8 mouse cellular contexts compared by ENCODE assay signal in genomic region chr10:80162716-80163299, GRCm38 (mm10). TPM values are rescaled to one million over a fixed set of nuclear protein-coding genes. Genes with fewer than 3 reads are reported as not detected.
DNase-seq lines count a peak whose midpoint lies in the region; ATAC-seq and TF ChIP-seq lines count a peak whose summit lies in the region.

No protein-coding gene starts in this region.

- H3K9me3 ChIP-seq in forebrain, embryonic 13.5 days (replicated peaks), result no peaks in the 10 kb centered on the region
- H3K9me3 ChIP-seq in forebrain, embryonic 14.5 days (replicated peaks; ENCODE audit: control insufficient read depth, low read length), result no peaks in the 10 kb centered on the region
- H3K9me3 ChIP-seq in lung, postnatal 0 days (ENCODE audit: low read length), result no peaks in the 10 kb centered on the region
- no peaks in the 10 kb centered on the region for H3K9me3 ChIP-seq in heart, embryonic 14.5 days (ENCODE audit: control insufficient read depth, low read length)

- no peak for TF ChIP-seq EP300 in lung, postnatal 0 days (IDR thresholded peaks at IDR 0.05)

- H3K36me3 ChIP-seq in forebrain, embryonic 13.5 days (ENCODE audit: poor library complexity, severe bottlenecking), result peaks cover 9% of the 10 kb centered on the region
- H3K36me3 ChIP-seq in forebrain, embryonic 14.5 days (ENCODE audit: control insufficient read depth, insufficient read depth, low read length), result peaks cover 9% of the 10 kb centered on the region; the same call in 1 of the 2 replicates
- H3K36me3 ChIP-seq in lung, postnatal 0 days (ENCODE audit: insufficient read depth, low read length), result no peaks in the 10 kb centered on the region
- H3K36me3 ChIP-seq in heart, embryonic 14.5 days (ENCODE audit: control insufficient read depth, insufficient read depth, low read length), result no peaks in the 10 kb centered on the region
- H3K36me3 ChIP-seq in myocyte (ENCODE audit: control insufficient read depth, insufficient read depth), result no peaks in the 10 kb centered on the region

- H3K4me2 ChIP-seq in forebrain, embryonic 13.5 days, result no peak overlapping the region
- H3K4me2 ChIP-seq in forebrain, embryonic 14.5 days (ENCODE audit: low read length), result no peak overlapping the region
- no peak overlapping the region for H3K4me2 ChIP-seq in lung, postnatal 0 days (replicated peaks; ENCODE audit: low read depth, low read length)
- no peak overlapping the region for H3K4me2 ChIP-seq in heart, embryonic 14.5 days (ENCODE audit: low read length)
- H3K4me2 ChIP-seq in myocyte (ENCODE audit: low read depth), result peak overlapping the region; percentile 100

- no peak for TF ChIP-seq CTCF in lung, postnatal 0 days (IDR thresholded peaks at IDR 0.05)

- no peak for DNase-seq in forebrain, embryonic 14.5 days (ENCODE audit: low spot score)
- DNase-seq in lung, postnatal 0 days (ENCODE audit: low spot score), result no peak
- DNase-seq in lung, postnatal 25 days (ENCODE audit: low spot score), result no peak
- no peak for DNase-seq in layer of hippocampus, postnatal 36 days
- DNase-seq in urinary bladder, adult 18-20 months (ENCODE audit: low spot score in 2 of 2), result no peak

- no peak overlapping the region for H3ac ChIP-seq in myocyte (ENCODE audit: control insufficient read depth, insufficient read length)

- H3K79me2 ChIP-seq in myocyte (ENCODE audit: control insufficient read depth, insufficient read depth), result no peaks in the 10 kb centered on the region

- peak overlapping the region; percentile 21 for H3K9ac ChIP-seq in forebrain, embryonic 13.5 days
- no peak overlapping the region for H3K9ac ChIP-seq in forebrain, embryonic 14.5 days (ENCODE audit: low read length)
- H3K9ac ChIP-seq in lung, postnatal 0 days (replicated peaks; ENCODE audit: low read depth), result no peak overlapping the region
- H3K9ac ChIP-seq in heart, embryonic 14.5 days (ENCODE audit: low read length), result peak overlapping the region; percentile 76; the same call in 1 of the 2 replicates

- no peak for ATAC-seq in forebrain, embryonic 13.5 days
- no peak for ATAC-seq in forebrain, embryonic 14.5 days
- no peak for ATAC-seq in lung, postnatal 0 days
- no peak for ATAC-seq in heart, embryonic 14.5 days (ENCODE audit: insufficient number of reproducible peaks, insufficient read depth, low FRiP score, low read depth)

- peak; percentile 22 for TF ChIP-seq POLR2A in myocyte (IDR thresholded peaks at IDR 0.05; ENCODE audit: insufficient read length, low read depth)

- no peak overlapping the region for H3K4me3 ChIP-seq in forebrain, embryonic 13.5 days
- no peak overlapping the region for H3K4me3 ChIP-seq in forebrain, embryonic 14.5 days (ENCODE audit: low read depth, low read length)
- H3K4me3 ChIP-seq in lung, postnatal 0 days (ENCODE audit: low read depth, low read length), result no peak overlapping the region
- no peak overlapping the region for H3K4me3 ChIP-seq in heart, embryonic 14.5 days (ENCODE audit: control insufficient read depth in 1 of 2, insufficient read depth in 1 of 2, low read depth in 1 of 2, low read length in 2 of 2)
- H3K4me3 ChIP-seq in myocyte, result peak overlapping the region; percentile 20

- H3K4me1 ChIP-seq in forebrain, embryonic 13.5 days, result peaks cover 65% of the 10 kb centered on the region
- peaks cover 30% of the 10 kb centered on the region for H3K4me1 ChIP-seq in forebrain, embryonic 14.5 days (ENCODE audit: control insufficient read depth, insufficient read depth, low read length)
- H3K4me1 ChIP-seq in lung, postnatal 0 days (ENCODE audit: insufficient read depth, low read depth, low read length), result peaks cover 55% of the 10 kb centered on the region
- H3K4me1 ChIP-seq in heart, embryonic 14.5 days (ENCODE audit: control insufficient read depth in 2 of 2, insufficient read depth in 2 of 2, low read length in 2 of 2), result peaks cover 59 to 84% of the 10 kb centered on the region in 2 experiments

- no peak overlapping the region for H3K27ac ChIP-seq in forebrain, embryonic 13.5 days
- H3K27ac ChIP-seq in forebrain, embryonic 14.5 days (ENCODE audit: low read depth, low read length), result no peak overlapping the region
- H3K27ac ChIP-seq in lung, postnatal 0 days (ENCODE audit: low read length), result peak overlapping the region; percentile 98
- H3K27ac ChIP-seq in heart, embryonic 14.5 days (replicated peaks in 1 of 2; ENCODE audit: control insufficient read depth in 1 of 2, insufficient read depth in 1 of 2, low read depth in 2 of 2, low read length in 2 of 2), result peak overlapping the region in 1 of 2 experiments; percentile 99; a peak in 2 of 4 replicates

- H3K27me3 ChIP-seq in forebrain, embryonic 13.5 days, result no peaks in the 10 kb centered on the region
- H3K27me3 ChIP-seq in forebrain, embryonic 14.5 days (replicated peaks; ENCODE audit: control insufficient read depth, insufficient read depth, low read length), result no peaks in the 10 kb centered on the region
- no peaks in the 10 kb centered on the region for H3K27me3 ChIP-seq in lung, postnatal 0 days (replicated peaks; ENCODE audit: insufficient read depth, low read length)
- no peaks in the 10 kb centered on the region for H3K27me3 ChIP-seq in heart, embryonic 14.5 days (ENCODE audit: control insufficient read depth, insufficient read depth, low read length)
- H3K27me3 ChIP-seq in myocyte (ENCODE audit: control insufficient read depth, insufficient read depth, insufficient read length), result no peaks in the 10 kb centered on the region

- WGBS in forebrain, embryonic 13.5 days, result 86% methylated on average over 6 of the region's 6 CpGs
- WGBS in forebrain, embryonic 14.5 days, result 87% methylated on average over 6 of the region's 6 CpGs
- WGBS in lung, postnatal 0 days, result 75% methylated on average over 6 of the region's 6 CpGs
- WGBS in heart, embryonic 14.5 days, result 74% methylated on average over 6 of the region's 6 CpGs

TF ChIP-seq in myocyte, 11 proteins besides CTCF, POLR2A, EP300 and RAD21 (continues in another document):
- TF ChIP-seq REST (IDR thresholded peaks at IDR 0.05; ENCODE audit: insufficient read depth, insufficient read length) (no peak), SRF (IDR thresholded peaks at IDR 0.05; ENCODE audit: control insufficient read depth, insufficient read length, low read depth) (peak; percentile 68), MYOD1 (IDR thresholded peaks at IDR 0.05; ENCODE audit: control insufficient read depth in 1 of 3, insufficient read length in 2 of 3, low read depth in 2 of 3) (peak; percentile 26 to 100 (median 99)), MYOG (IDR thresholded peaks at IDR 0.05; ENCODE audit: control insufficient read depth in 1 of 3, insufficient read depth in 1 of 3, insufficient read length in 2 of 3, low read depth in 2 of 3) (peak; percentile 92 to 100 (median 100)), E2F4 (IDR thresholded peaks at IDR 0.05; ENCODE audit: insufficient read depth) (no peak), MAX (IDR thresholded peaks at IDR 0.05; ENCODE audit: low read depth) (no peak), TCF12 (IDR thresholded peaks at IDR 0.05; ENCODE audit: insufficient read depth, poor library complexity, severe bottlenecking) (peak; percentile 99), CEBPB (IDR thresholded peaks at IDR 0.05; ENCODE audit: insufficient read depth, poor library complexity, severe bottlenecking) (peak; percentile 72; the same call in 1 of the 2 replicates), TCF3 (IDR thresholded peaks at IDR 0.05; ENCODE audit: insufficient read length, low read depth) (peak; percentile 100), USF1 (IDR thresholded peaks at IDR 0.05; ENCODE audit: low read depth) (peak; percentile 18)

RNA-seq across cellular contexts. Expression of gene Cirbp, which starts 3.0 kb away (rescaled TPM):
- polyA plus RNA-seq in forebrain, embryonic 13.5 days (2015; fragmentation: Nextera tagmentation; extraction: Ambion mirVana), result 274 and 308 TPM in 2 replicates
- 239 and 266 TPM in 2 replicates for polyA plus RNA-seq in forebrain, embryonic 14.5 days (2014; fragmentation: Nextera tagmentation; extraction: Ambion mirVana)
- 203 and 305 TPM in 2 replicates for polyA plus RNA-seq in lung, postnatal 0 days (2015; fragmentation: Nextera tagmentation; extraction: Ambion mirVana)
- polyA plus RNA-seq in heart, embryonic 14.5 days (2014; fragmentation: Nextera tagmentation; extraction: Ambion mirVana), result 79.4 and 80.7 TPM in 2 replicates
- polyA plus RNA-seq in myocyte (2012; fragmentation: generic; extraction: Trizol), result 54.2 TPM
- total RNA-seq in layer of hippocampus, postnatal 36 days (2021), result 10 to 100 TPM; 58.5 to 63.4 TPM

RNA-seq across cellular contexts. Expression of gene 1600002K03Rik, which starts 9.9 kb away (rescaled TPM):
- polyA plus RNA-seq in forebrain, embryonic 13.5 days (2015; fragmentation: Nextera tagmentation; extraction: Ambion mirVana), result 12.2 and 12.6 TPM in 2 replicates
- polyA plus RNA-seq in forebrain, embryonic 14.5 days (2014; fragmentation: Nextera tagmentation; extraction: Ambion mirVana), result 7.2 and 9.0 TPM in 2 replicates
- 10.4 and 11.7 TPM in 2 replicates for polyA plus RNA-seq in lung, postnatal 0 days (2015; fragmentation: Nextera tagmentation; extraction: Ambion mirVana)
- polyA plus RNA-seq in heart, embryonic 14.5 days (2014; fragmentation: Nextera tagmentation; extraction: Ambion mirVana), result 7.7 and 11.1 TPM in 2 replicates
- 23.5 TPM for polyA plus RNA-seq in myocyte (2012; fragmentation: generic; extraction: Trizol)
- 1 to 10 TPM; 6.4 to 6.9 TPM for total RNA-seq in layer of hippocampus, postnatal 36 days (2021)

RNA-seq across cellular contexts. Expression of gene Midn, which starts 14.7 kb away (rescaled TPM):
- polyA plus RNA-seq in forebrain, embryonic 13.5 days (2015; fragmentation: Nextera tagmentation; extraction: Ambion mirVana), result 35.1 and 37.9 TPM in 2 replicates
- 67.0 and 73.6 TPM in 2 replicates for polyA plus RNA-seq in forebrain, embryonic 14.5 days (2014; fragmentation: Nextera tagmentation; extraction: Ambion mirVana)
- polyA plus RNA-seq in lung, postnatal 0 days (2015; fragmentation: Nextera tagmentation; extraction: Ambion mirVana), result 13.2 and 14.2 TPM in 2 replicates
- 21.2 and 25.8 TPM in 2 replicates for polyA plus RNA-seq in heart, embryonic 14.5 days (2014; fragmentation: Nextera tagmentation; extraction: Ambion mirVana)
- 131 TPM for polyA plus RNA-seq in myocyte (2012; fragmentation: generic; extraction: Trizol)
- 10 to 100 TPM; 58.9 to 62.6 TPM for total RNA-seq in layer of hippocampus, postnatal 36 days (2021)

RNA-seq across cellular contexts. Expression of gene Efna2, which starts 16.5 kb away (rescaled TPM):
- 17.7 and 19.5 TPM in 2 replicates for polyA plus RNA-seq in forebrain, embryonic 13.5 days (2015; fragmentation: Nextera tagmentation; extraction: Ambion mirVana)
- 14.5 and 20.6 TPM in 2 replicates for polyA plus RNA-seq in forebrain, embryonic 14.5 days (2014; fragmentation: Nextera tagmentation; extraction: Ambion mirVana)
- 5.1 and 6.9 TPM in 2 replicates for polyA plus RNA-seq in lung, postnatal 0 days (2015; fragmentation: Nextera tagmentation; extraction: Ambion mirVana)
- polyA plus RNA-seq in heart, embryonic 14.5 days (2014; fragmentation: Nextera tagmentation; extraction: Ambion mirVana), result 8.4 and 10.1 TPM in 2 replicates
- 3.6 TPM for polyA plus RNA-seq in myocyte (2012; fragmentation: generic; extraction: Trizol)
- 1 to 10 TPM; 9.0 to 9.6 TPM for total RNA-seq in layer of hippocampus, postnatal 36 days (2021)

RNA-seq across cellular contexts. Expression of gene Cbarp, which starts 22.2 kb away (rescaled TPM):
- 21.2 and 26.8 TPM in 2 replicates for polyA plus RNA-seq in forebrain, embryonic 13.5 days (2015; fragmentation: Nextera tagmentation; extraction: Ambion mirVana)
- polyA plus RNA-seq in forebrain, embryonic 14.5 days (2014; fragmentation: Nextera tagmentation; extraction: Ambion mirVana), result 41.0 and 42.4 TPM in 2 replicates
- polyA plus RNA-seq in lung, postnatal 0 days (2015; fragmentation: Nextera tagmentation; extraction: Ambion mirVana), result 5.1 and 5.5 TPM in 2 replicates
- polyA plus RNA-seq in heart, embryonic 14.5 days (2014; fragmentation: Nextera tagmentation; extraction: Ambion mirVana), result 1.6 and 2.6 TPM in 2 replicates
- polyA plus RNA-seq in myocyte (2012; fragmentation: generic; extraction: Trizol), result 10.0 TPM
- total RNA-seq in layer of hippocampus, postnatal 36 days (2021), result 100 to 1,000 TPM; 336 to 379 TPM

Comparison
In these comparisons a context has a peak if more than half of its experiments do, and no peak if none do; other contexts are left out.
1. H3K9ac ChIP-seq: peak in forebrain, embryonic 13.5 days (single experiment) and heart, embryonic 14.5 days (single experiment); none in forebrain, embryonic 14.5 days (single experiment) and lung, postnatal 0 days (single experiment).